Mouse (Mus musculus): Measurements from ENCODE around the gene D430019H16Rik.

The D430019H16Rik gene

DNA sequence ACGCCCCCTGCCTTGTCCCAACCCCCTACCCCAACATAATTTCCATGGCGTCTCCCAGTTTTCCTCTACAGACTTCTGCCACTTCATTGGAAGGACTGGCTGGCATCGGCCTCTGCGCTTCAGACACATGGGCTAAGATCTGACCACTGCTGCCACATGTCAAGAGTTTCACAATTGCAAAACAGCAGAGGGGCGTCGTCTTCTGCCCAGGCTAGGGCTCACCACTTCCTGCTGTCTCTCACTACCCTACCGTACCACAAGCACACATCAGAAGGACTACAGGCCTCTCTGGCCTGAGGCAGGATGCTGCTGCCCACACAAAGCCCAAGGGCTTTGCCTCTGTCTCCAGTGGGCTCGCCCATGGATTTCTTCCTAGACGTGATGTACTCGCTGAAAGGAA is 86.0 kb downstream of the D430019H16Rik start:
- DNase-seq (ENCODE audit: low spot score in 2 of 2): no peak

DNA sequence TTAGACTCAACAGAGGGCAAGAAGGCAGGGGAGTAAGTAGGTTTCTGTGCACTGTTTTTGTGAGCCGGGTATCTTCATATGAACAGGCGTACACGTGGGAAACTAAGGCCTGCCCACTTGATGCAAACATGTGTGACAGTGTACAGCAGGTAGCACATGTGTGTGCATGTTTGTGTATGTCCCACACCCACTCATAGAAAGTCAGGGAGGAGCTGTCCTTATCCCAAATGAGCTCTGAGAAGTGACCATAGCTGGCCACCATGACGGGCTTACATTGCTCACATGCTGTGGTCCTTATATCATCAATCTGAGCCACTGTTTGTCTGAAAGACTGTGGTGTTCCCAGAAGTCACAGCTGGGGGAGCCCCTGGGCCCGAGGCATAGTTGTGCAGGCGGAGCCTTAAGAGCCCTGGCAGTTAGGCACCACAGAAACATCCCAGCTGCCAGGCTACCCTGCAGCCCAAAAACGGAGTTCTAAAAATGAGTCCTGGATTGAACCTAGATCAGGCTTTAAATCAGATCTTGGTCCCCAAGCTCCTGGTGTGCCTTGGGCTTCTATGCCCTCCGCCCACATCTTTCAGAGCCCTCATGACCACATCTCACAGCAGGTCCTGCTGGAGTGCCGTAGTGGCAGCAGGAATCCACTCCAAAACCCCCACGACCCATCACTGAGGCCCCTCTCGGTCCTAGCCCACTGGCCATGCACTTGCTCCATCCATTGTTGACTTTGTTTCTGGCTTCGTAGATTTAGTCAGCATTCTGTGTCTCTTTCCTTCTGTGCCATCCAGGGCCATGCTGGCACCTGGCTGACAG is 88.1 kb downstream of the D430019H16Rik start:
- no peak for DNase-seq (ENCODE audit: low spot score in 2 of 2)

DNA sequence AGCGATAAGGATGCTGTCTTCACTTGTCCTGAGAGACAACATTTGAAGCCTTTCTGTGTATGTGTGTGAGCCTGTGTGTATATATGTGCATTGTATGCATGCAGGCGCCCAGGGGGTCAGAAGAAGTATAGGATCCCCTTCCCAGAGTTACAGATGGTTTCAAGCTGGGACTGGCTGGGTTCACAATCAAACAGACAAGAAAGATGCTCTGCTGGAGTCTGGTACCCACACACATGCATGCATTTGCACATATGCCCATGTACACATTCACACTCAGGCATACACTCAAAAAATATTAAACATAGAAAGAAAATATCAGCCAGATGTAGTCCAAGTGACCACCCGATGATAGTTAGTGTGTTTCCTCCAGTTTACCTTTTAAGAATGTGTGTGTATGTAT is 88.9 kb downstream of the D430019H16Rik start:
- no peak for DNase-seq (ENCODE audit: low spot score in 2 of 2)

All from right cerebral cortex, adult 2 months (tissue).